Mouse (Mus musculus) layer of hippocampus, adult 9-11 months (tissue): ENCODE data around the gene Ppp1r12b.
A peak's percentile ranks its signal among the peaks of the same experiment; 100 is the strongest.

ENCODE experiments used
- DNase-seq: peaks from one replicate; pipeline ENCODE4 v3.0.0; 2022

Gene Ppp1r12b

DNA sequence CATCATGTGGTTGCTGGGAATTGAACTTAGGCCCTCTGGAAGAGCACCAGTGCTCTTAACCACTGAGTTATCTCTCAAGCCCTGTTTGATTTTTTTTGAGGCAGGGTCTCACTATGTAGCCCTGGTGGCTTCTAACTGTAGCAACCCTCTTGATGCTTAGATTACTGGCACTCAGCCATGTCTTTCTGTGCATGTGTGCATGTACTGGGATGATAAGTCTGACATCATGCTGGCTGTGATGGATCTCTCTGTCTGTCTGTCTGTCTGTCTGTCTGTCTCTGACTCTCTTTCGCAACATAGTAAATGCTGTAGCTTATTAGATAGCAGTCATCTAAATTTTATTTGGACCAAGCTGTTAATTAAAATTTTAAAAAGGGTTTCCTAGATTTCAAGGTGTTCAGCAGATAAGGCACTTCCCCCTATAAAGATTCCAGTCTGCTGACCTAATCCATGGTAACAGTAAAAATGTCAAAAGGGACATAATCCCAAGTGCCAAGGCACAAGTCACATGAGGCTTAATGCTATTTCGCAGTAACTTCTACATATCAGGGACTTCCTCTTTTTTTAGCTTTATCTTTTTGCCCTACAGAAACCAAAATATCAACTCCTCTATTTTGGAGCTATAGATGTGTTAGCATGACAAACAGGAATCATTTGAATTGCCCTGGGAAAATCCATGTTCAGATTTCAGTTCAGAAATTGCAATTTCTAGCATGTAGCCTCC, 164.9 kb downstream of the Ppp1r12b start:
- no peak for DNase-seq

DNA sequence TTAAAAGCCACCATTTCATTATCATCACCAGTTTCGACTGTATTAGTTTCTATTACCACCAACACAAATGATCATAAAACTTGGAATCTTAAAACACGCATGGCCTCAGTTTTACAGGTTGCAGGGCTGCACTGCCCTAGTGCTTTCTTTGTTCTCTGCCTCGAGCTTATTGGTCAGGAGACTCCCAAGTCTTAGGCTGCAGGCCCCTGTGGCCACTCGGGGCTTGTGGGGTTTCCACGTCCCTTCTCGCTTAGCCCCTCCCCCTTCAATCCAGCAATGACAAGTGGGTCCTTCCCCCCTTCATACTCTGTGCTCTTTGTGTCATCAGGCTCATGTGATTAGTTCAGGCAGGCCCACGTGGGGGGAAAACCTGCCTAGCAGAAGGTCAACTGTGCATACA, 167.6 kb downstream of the Ppp1r12b start:
- DNase-seq, result no peak

DNA sequence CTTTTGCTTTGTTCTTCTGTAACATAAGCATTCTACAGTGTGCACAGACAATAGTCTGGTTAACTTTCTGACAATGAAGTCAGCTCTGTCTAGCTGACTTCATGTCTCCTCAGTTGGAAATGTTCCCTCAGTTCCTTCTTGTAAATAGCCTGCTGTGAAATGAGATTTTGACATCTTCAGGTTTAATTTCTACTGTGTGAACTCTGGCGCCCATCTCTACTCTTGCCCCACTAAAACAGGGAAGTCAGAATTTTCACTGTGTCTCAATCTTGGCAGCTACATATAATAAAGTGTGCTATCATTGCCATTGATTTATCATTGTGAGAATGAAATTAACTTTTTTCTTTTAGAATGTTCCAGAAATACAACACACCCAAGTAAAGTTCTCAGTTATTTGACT, 170.8 kb downstream of the Ppp1r12b start:
- DNase-seq, result no peak

DNA sequence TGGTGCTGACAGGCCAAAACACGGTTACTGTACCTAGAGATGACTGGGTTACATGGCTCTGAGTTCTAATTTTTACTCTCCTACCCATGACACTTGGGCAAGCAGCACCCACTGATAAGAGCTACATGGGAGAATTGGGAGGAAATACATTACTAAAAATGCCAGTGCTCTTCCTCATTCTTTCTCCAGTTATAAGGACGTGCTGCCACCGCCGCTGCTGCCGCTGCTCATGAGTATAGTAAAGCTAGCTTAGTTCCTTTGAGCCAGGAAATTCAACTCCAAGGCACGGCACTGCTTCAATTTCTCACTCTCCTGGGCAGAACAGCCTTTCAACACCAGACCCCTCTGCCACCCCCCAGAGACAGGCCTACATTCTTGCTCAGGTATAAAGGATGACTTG, 171.3 kb downstream of the Ppp1r12b start:
- no peak for DNase-seq

DNA sequence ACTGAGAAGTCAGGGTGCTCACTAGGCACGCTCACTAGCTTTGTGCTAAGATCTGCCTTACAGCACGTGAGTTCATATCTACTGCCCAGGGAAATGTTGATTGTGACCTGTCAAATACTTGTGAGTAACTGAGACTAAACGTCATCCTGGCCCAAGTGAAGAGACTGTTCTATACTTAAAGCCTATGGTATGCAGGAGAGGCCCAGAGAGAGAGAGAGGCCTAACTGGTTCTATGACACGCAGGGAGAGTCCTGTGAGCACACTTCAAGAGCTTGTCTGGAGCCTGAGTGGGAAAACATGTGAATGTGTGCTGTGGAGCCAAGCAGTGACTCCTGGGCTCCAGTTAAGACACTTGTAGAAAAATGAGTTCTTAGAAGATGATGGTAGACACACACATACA, 171.8 kb downstream of the Ppp1r12b start:
- DNase-seq, result no peak

DNA sequence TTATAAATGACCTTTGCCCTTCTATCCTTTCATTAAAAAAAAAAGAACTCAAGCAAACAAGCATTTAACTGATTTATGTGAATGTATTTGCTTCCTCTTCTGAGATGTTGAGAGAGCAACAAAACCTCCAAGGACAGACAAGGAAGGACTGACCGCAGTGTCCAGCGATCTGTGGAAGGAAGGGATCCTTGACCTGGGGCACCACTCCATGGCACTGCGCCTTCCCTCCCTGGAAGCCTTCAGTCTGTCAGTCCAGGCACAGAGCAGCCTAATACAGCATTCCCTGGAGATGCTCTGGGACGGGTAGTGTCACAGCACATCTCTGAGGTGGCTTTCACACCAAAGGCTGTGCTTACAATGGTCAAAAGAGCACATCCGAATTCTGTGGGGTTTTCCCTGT, 172.9 kb downstream of the Ppp1r12b start:
- no peak for DNase-seq

DNA sequence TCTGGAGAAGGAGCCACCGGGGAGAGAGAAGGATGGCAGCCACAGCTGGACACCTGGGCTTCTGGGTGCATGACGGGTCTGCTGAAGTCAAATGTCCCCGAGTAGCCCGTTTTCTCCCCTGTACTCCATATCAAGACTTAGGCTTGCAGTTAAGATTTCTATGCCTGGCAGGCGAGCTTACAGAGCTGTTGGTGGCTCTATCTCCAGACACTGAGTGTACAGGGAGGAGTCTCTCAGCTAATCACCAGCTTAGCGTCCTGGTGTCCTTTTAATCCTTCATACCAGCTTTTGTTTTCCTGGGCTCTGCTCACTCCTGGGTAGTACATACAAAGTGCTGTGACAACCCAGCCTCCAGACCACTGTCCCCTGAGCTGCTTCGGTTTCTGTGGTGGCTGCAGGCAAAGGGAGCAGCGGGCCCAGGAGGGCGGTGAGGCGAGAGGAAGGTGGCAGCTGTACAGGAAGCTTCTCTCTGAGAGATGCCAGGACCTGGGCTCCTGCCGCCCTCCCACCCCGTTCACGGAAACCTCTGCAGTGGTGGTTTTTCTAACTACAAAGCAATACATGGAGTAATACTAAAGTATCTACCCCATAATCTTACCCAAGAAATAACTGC, 177.7 kb downstream of the Ppp1r12b start:
- no peak for DNase-seq

DNA sequence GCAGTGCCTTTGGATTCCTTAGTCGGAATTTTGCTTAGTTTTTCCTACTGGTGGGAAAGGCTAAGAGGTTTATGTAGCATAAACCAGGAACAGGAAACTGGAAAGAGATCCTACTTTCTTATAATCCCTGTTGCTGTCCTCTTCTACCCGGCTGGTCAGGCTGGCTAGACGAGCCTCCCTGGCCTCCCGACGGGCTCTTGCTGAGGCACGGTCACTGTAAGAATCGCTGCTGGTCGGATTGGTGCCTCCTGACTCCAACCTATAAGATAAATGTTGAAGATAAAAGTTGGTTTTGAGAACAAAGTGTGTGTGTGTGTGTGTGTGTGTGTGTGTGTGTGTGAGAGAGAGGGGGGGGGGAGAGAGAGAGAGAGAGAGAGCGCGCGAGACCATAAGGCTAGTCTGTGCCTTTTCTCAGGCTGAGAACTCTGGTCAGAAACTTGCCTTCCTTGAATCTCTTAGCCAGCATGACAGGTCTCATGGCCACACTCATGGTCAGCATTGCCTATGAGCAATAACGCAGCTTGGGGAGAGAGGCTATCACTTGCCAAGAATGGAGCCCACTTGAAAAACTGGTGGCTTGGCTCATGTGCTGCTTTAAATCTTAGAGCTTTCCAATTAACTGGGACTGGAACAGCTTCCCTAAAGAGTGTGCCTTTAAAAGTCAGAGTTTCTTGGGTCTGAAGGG, 178.4 kb downstream of the Ppp1r12b start:
- no peak for DNase-seq

DNA sequence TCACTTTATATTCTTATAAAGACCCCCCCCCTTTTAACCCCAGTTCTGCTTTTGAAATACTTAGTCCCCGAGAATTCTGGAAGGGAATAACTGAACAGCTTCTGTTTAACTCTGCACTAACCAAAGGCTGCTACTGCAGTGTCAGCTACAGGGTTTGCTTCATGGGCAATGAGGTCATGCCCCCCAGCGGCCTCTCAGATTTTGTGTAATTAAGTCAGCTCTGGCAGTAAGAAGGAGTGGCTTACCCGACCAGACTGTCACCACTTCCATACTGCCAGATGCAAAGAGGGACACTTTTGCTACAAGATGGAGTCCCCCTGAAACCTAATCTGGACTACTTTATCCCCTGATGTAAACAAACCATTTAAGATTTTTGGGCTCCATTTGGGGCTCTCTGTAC, 180.1 kb downstream of the Ppp1r12b start:
- DNase-seq, result no peak

DNA sequence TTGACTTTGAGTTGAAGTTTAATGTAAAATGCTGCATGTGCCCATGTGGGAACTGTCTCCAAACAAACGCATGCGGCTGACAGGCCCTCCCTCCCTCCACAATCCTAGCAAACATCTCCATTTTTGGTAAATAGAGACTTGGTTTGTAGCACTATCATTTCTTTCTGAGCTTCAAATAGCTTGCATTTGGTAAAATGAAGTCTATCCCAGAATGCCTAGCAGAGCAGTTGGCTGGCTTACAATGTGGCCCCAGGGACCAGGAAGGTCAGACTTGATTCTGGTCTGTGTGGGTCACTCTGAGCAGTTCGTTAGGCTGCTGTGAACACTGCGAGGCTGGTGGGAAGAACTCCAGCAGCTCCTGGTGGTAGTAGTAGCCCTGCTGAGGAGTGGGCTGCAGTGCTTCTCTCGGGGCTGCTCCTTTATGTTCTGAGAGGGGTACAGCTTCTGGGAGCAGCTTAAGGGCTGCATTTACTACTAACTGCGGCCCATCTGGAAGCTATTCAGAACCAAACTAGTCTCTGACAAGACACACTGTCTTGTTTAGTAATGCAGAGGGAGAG, 180.9 kb downstream of the Ppp1r12b start:
- no peak for DNase-seq

DNA sequence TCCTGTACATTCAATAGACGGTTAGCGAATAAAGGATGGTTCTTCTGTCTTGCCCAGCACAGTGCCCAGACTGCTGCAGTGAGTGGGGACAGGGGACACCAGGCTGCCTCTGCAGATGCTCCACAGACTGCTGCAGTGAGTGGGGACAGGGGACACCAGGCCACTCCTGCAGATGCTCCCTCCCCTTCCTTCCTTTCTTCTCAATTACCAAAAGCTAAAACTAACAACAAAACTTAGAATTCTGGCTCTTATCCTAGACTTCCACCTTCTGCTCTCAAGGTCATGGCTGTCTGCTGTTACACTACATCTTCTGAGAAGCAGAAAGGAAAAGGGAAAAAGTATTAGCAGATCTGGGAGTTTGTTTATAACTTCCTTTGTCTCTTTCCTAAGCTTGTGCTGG, 181.5 kb downstream of the Ppp1r12b start:
- no peak for DNase-seq

DNA sequence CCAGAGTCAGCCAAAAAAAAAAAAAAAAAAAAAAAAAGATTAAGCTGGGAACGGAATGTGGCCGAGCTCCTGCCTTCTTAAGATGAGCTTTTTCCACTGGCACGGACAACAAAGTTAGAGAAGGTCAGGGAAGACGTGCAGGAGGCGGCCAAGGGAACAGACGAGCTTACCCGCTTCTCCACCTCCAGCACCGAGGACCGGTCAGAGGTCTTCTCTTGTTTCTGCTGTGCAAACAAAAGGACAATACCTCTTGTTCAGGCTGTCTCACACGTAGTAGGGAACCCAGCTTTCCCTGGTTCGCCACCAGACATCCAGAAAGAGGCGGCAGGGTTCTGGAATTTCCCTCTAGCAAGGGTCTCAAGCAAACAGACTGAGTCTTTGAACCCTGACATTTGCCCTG, 182.5 kb downstream of the Ppp1r12b start:
- DNase-seq, result no peak

DNA sequence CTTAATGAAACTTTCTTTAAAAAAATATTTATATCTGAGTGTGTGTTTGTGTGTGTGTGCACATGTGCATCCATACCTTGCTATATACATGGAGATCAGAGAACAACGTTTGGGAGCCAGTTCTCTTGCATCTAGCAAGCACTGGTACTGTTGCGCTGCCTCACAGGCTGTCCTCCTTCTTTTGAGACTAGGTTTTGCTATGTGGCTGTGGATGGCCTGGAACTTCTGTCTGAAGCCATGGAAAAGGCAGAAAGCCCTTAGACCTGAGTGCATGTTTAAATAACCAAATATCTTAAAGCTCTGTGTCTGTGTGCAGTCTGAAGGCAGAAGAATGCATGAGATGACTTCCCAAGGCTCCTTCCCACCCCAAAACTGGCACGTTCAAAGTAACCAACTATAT, 182.9 kb downstream of the Ppp1r12b start:
- DNase-seq, result no peak

DNA sequence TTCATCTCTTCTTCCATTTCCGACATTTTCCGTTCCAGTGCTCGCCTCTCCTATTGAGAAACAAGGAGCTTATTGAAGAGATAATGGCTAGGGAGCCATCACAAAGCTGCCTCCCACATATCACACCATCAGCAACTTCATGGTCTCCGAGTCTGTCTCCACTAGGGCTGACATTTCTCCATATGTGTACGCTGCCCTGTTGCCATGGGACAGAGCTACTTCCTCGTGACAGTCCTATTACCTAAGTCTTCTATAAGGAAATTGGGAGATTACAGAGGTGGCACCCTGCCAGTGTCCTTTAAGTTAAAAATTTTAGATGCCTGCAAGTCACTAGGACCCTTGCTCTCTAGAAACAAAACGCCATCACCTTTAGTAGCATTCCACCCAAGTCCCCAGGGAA, 183.7 kb downstream of the Ppp1r12b start:
- DNase-seq, result no peak

DNA sequence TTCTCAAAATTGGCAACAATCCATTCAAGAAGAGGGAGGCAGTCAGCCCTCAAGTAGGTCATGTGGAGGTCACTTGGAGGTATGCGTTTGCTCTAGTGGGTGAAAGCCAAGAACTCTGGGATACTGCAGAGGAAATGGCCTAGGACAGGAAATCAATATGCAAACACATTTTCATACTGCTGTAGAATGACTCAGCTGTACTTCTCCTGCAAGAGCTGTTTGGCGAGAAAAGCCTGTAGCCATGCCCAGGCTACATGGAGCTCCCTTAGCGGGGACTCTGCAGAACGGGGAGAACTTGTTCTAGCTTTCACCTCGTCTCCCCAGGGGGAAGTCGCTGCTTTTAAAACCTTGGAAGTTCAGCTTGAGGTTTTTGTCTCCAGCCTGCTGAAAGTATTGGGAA, 184.4 kb downstream of the Ppp1r12b start:
- DNase-seq, result peak; percentile 33

DNA sequence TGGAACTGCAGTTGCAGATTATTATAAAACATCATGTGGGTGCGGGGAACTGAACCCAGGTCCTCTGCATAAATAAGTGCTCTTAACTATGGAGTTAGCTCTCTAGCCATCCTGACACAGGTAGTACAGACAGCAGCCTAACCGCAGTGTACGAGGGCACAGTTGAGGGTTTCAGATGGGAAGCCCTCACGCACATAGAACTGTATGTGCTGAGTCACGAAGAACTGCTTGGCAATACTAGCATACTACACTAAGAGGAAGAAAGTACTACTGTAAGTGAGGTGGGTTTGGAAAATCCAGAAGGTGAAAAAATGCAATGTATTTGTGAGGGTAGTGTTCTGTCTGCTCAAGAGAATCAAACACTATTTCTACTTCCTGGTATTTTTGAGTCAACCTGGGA, 185.4 kb downstream of the Ppp1r12b start:
- no peak for DNase-seq

DNA sequence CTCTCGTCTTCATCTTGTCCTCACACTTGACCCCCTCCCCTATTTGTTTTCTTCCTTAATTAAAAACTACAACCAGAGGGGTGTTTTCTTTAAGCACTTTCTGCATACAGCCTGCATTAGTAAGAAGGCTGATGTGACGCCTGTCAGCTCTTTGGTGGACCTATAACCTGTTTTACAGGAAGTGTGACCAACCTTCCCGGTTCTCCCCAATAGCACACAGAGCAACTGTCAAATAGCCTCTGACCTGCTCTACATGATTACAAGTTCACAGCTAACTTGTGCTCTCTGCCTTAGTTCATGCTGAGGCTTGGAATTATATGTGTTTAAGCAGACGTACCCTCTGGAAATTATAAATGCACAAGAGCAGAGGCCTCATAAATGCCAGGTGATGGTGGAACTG, 189.3 kb downstream of the Ppp1r12b start:
- DNase-seq, result no peak

DNA sequence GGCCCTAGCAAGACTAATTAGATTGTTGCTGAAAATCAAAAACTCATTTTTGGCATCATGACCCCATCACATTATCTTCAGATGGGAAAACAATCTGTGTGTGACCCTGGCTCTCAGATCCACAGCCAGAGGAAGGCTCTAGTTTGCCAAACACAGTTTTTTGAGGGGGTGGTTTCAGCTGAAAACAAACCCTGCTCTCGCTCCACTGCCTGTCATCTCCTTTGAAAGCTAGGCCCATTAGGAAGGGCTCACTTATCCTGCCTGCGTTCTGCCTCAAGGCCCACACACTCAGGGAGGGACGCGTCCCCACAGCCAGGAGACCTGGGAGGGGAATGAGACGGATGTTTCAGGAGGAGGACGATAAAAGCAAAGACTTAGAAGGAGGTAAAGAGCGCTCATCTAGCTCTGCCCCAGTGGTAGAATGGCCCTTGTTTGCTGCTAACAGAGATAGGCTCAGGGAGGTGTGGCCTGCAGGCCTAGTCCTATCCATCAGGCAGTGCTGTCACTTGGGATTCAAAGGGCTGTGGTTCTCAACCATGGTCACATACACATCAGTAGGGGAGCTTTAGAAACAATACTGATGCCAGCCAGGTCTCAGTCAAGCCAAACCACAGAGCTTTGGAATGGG, 190.8 kb downstream of the Ppp1r12b start:
- no peak for DNase-seq

DNA sequence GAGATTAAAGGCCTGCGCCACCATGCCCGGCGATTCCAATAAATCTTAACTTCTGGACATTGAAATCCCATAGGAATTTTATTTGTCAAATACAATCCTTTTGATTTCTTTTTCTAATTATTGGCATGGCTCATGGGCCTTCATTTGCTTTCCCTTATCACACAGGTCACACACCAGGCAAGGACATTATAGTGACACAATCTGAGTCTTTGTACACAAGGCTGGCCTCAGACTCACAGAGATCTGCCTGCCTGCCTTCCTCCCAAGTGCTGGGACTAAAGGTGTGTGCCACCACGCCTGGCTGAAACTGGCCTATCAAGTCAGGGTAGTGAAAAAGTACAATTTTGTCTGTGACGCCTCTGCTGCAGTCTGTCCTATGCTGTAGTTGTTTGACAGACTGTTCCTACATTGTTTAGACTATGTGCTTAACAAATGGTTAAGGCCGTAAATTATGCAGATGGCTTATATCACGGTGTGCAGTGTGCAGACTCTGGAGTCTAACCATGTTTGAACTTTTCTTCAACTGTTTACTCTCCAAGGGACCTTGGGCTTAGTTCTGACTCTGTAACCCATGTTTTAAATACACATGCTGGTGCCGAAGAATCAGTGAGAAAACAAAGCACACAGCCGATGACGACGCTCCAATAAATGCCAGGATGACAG, 191.8 kb downstream of the Ppp1r12b start:
- DNase-seq, result no peak

DNA sequence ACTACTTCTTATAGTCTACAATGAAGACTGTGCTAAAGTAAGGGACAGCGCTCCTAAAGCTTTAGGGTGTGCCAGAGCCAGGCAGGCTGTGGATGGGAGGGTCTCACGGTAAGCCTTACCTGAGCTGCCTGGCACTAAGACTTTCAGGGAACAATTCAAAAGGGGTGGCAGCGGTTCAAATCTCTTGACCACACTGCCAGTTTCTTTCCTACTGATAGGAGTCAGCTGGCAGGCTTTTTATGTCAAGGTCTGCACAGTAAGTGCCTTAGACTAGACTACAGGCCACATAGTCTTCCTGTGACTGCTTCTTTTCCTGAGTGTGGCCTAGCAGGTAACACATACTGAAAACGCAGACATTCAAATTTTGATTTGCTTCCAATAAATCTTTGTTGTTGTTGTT, 192.5 kb downstream of the Ppp1r12b start:
- no peak for DNase-seq

DNA sequence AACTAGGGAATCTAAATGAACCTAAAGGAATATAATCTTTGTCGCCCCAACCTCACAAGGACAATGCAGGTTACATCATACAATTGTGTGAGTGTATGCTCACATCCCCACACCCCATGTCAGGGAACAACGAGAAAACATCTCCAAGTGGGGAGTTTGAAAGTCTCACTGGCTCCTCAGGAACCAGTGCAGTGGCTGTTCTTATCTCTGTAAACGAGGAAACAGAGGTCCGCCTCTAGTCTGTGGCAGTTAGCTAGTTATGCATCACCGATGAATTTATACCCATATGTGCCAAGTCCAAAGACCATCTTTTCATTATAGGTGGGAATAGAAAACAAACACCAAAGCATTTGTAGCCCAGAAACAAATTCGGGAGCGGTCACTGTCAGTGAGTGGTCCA, 194.2 kb downstream of the Ppp1r12b start:
- DNase-seq, result no peak

DNA sequence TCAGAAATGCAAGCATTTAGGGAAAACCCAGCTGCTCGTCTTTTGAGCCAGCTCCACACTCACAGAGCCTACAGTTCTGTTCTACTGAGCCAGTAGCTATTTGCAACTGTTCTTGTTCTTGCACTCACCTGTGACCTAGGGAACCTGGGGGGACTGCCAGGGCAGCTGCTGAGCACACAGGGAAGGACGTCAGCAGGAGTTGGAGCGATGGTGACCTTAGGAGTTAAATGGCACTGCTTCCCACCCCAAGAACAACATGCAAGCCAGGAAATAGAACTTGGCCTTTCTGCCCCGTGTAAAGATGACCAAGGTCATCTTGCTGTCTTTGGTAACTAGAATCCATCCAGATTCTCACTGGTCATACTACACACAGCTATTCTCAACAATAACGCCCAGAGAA, 195.1 kb downstream of the Ppp1r12b start:
- DNase-seq, result no peak

DNA sequence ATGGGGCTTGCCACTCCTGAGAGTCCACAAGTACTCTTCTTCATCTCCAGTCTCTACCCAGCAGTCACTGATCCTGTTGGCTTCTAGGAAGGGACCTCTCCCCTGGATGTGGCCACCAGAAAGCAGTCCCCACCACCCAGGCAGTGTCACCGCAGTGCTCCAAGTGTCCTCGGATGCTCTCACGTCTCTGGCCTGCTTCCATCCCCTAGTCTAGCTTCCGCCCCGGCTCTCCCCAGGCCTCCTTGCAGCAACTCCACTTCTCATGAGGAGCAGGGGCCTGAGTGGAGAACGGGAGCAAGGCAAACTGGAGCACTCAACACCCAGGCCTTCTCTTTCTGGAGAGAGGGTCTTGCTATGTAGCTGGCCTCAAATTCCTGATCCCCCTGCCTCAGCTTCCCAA, 196.6 kb downstream of the Ppp1r12b start:
- DNase-seq, result no peak
